Mouse (Mus musculus) heart, postnatal 0 days (tissue): ENCODE results near the gene Atp1a3.

Experiments
- CTCF ChIP-seq: IDR thresholded peaks from 2 replicates; pipeline ENCODE4 v1.5.1; 2016; ENCODE audit warnings: antibody characterized with exemption, control low read depth, low read depth
- EP300 ChIP-seq: IDR thresholded peaks from 2 replicates; pipeline ENCODE4 v1.6.1; 2016; ENCODE audit warnings: antibody characterized with exemption, low read depth

DNA sequence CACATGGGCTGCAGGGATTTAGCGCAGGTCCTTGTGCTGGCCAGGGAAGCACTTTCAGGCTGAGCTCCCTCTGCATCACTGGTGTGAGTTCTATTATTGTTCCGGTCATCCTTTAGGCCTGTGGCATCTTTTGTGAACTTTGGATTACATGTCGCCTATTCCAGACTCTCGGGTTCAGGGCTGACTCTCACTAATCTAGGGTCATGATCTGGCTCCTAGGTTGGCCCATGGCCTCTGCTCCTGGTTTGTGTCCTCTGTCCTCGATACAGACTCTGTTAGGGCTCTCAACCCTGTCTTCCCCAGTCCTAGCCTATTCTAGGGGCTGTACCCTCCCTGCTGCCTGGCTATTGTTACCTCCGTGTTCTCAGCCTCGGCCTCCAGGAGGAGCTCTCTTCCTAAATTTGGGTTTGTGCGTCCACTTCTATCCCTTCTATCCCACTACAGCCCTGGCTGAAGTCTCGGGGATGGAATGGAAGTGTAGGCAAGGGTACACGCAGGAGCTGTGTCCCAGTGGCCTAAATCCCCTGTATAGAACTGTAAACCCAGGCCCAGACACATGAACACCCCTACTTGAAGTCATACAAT, 20.2 kb upstream of the Atp1a3 start:
- TF ChIP-seq CTCF (peak; percentile 49; the same call in 1 of the 2 replicates), EP300 (no peak)
